Mouse (Mus musculus) myocyte (in vitro differentiated cells): Measurements from ENCODE around the gene Abhd17c. TPM values are rescaled to one million over a fixed set of nuclear protein-coding genes. Genes with fewer than 3 reads are reported as not detected.

Source experiments
- H3K27me3 ChIP-seq: one replicate; pipeline ENCODE4 v1.6.1; 2011; ENCODE audit not compliant: control insufficient read depth, insufficient read depth, insufficient read length
- H3K36me3 ChIP-seq: one replicate; pipeline ENCODE4 v1.6.1; 2011; ENCODE audit not compliant: control insufficient read depth, insufficient read depth
- H3K4me2 ChIP-seq: one replicate; pipeline ENCODE4 v1.6.1; 2011; ENCODE audit warnings: low read depth, control low read depth
- H3K4me3 ChIP-seq: one replicate; pipeline ENCODE4 v1.5.1; 2011; ENCODE audit warnings: mild to moderate bottlenecking, control low read depth, moderate library complexity
- H3K79me2 ChIP-seq: one replicate; pipeline ENCODE4 v1.6.1; 2011; ENCODE audit not compliant: control insufficient read depth, insufficient read depth
- H3ac ChIP-seq: one replicate; pipeline ENCODE4 v1.6.1; 2011; ENCODE audit not compliant: control insufficient read depth, insufficient read length
- CEBPB ChIP-seq: IDR thresholded peaks from 2 replicates; pipeline ENCODE4 v1.6.1; 2011; ENCODE audit warnings: mild to moderate bottlenecking, moderate library complexity; ENCODE audit not compliant: poor library complexity, insufficient read depth, severe bottlenecking
- E2F4 ChIP-seq: IDR thresholded peaks from one replicate; pipeline ENCODE4 v1.6.1; 2011; ENCODE audit warnings: mild to moderate bottlenecking, control low read depth, moderate library complexity; ENCODE audit not compliant: insufficient read depth
- MAX ChIP-seq: IDR thresholded peaks from one replicate; pipeline ENCODE4 v1.6.1; 2011; ENCODE audit warnings: low read depth, mild to moderate bottlenecking, control low read depth
- MYOD1 ChIP-seq, 3 experiments: IDR thresholded peaks; one replicate each; pipeline ENCODE4 v1.6.1; 2011; ENCODE audit warnings: control low read depth in 2 of 3, low read depth in 2 of 3, mild to moderate bottlenecking in 2 of 3, moderate library complexity in 1 of 3; ENCODE audit not compliant: insufficient read length in 2 of 3, control insufficient read depth in 1 of 3
- MYOG ChIP-seq, 3 experiments: IDR thresholded peaks; one replicate each; pipeline ENCODE4 v1.6.1; 2011; ENCODE audit warnings: control low read depth in 2 of 3, low read depth in 2 of 3, mild to moderate bottlenecking in 2 of 3; ENCODE audit not compliant: insufficient read length in 2 of 3, control insufficient read depth in 1 of 3, insufficient read depth in 1 of 3
- POLR2A ChIP-seq: IDR thresholded peaks from one replicate; pipeline ENCODE4 v1.6.1; 2011; ENCODE audit warnings: low read depth, mild to moderate bottlenecking, control low read depth, moderate library complexity; ENCODE audit not compliant: insufficient read length
- POLR2AphosphoS2 ChIP-seq: IDR thresholded peaks from one replicate; pipeline ENCODE4 v1.6.1; 2011; ENCODE audit warnings: low read depth, control low read depth; ENCODE audit not compliant: insufficient read length
- REST ChIP-seq: IDR thresholded peaks from one replicate; pipeline ENCODE4 v1.6.1; 2011; ENCODE audit warnings: mild to moderate bottlenecking, control low read depth, moderate library complexity; ENCODE audit not compliant: insufficient read depth, insufficient read length
- SRF ChIP-seq: IDR thresholded peaks from one replicate; pipeline ENCODE4 v1.6.1; 2011; ENCODE audit warnings: low read depth; ENCODE audit not compliant: control insufficient read depth, insufficient read length
- TCF12 ChIP-seq: IDR thresholded peaks from one replicate; pipeline ENCODE4 v1.6.1; 2011; ENCODE audit warnings: mild to moderate bottlenecking, control low read depth; ENCODE audit not compliant: poor library complexity, insufficient read depth, severe bottlenecking
- TCF3 ChIP-seq: IDR thresholded peaks from one replicate; pipeline ENCODE4 v1.6.1; 2011; ENCODE audit warnings: low read depth, control low read depth; ENCODE audit not compliant: insufficient read length
- USF1 ChIP-seq: IDR thresholded peaks from one replicate; pipeline ENCODE4 v1.6.1; 2011; ENCODE audit warnings: low read depth, mild to moderate bottlenecking, control low read depth, moderate library complexity
- polyA plus RNA-seq: library from polyadenylated mRNA; unstranded; fragments of >200 nt; fragmentation: generic; extraction: Trizol; gene quantifications from one replicate; pipeline ENCODE4 v1.2.1, GENCODE M21; 2012; ENCODE audit warnings: missing spikeins

The Abhd17c gene
- polyA plus RNA-seq, 1 experiment, result 32.4 TPM

DNA sequence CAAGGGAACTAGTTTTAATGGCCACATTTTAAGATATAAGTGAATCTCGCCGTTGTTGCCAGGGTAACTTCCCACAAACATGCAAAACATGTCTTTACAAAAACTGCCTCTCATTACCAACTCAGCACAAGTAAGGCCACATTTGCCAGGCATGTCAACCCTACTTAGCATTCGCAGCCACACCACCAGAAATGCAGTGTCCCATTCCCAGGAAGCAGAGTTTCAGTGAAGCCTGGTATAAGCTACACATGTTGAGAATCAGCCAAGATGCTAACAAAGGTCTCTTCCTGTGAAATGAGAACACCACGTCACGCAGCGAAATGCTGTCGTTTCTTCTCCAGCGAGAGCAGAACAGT lies 38.7 kb downstream of the Abhd17c start:
- Histone ChIP-seq H3K4me2 (no peak overlapping the region), H3K4me3 (no peak overlapping the region), H3K36me3 (peaks cover 18% of the 10 kb centered on the region), H3K27me3 (no peaks in the 10 kb centered on the region), H3K79me2 (peaks cover 62% of the 10 kb centered on the region), H3ac (no peak overlapping the region)
- no peak for TF ChIP-seq SRF
- no peak for TF ChIP-seq MYOD1 (IDR thresholded peaks at IDR 0.05; ENCODE audit: control insufficient read depth in 1 of 3, insufficient read length in 2 of 3, low read depth in 2 of 3)
- TF ChIP-seq USF1, result no peak
- no peak for TF ChIP-seq TCF3
- TF ChIP-seq MYOG (IDR thresholded peaks at IDR 0.05; ENCODE audit: control insufficient read depth in 1 of 3, insufficient read depth in 1 of 3, insufficient read length in 2 of 3, low read depth in 2 of 3), result no peak
- TF ChIP-seq CEBPB, result no peak
- TF ChIP-seq MAX, result no peak
- no peak for TF ChIP-seq POLR2AphosphoS2
- TF ChIP-seq E2F4, result no peak
- no peak for TF ChIP-seq TCF12

DNA sequence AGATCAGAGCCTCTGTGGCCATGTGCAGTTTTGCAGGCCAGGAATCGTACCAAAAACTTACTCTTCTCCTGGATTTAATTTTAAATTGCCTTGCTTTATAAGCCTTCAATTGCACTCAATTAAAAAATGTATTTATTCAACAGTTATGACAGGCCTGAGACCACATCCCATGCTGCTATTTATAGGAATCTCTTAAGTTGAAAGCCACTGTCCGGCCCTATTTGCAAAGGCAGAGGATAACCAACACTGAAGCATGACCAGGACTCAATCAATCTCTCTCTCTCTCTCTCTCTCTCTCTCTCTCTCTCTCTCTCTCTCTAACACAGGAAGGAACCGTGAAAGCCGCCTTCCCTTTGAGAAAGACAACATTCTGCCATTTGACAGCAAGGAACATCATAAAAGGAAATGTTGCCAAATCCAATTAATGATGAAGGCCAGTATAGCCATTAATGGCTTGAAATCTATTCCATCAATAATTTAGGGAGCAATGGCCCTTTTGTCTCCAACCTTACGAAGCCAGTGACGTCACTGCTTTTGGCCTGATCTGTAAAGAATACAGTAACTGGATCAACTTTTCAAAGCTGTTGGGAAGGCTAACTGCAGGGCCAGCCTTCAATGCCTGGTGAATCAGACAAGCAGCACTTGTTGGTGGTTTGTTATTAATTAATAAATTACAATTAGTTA lies 39.2 kb downstream of the Abhd17c start:
- no peak overlapping the region for H3K4me3 ChIP-seq
- peaks cover 18% of the 10 kb centered on the region for H3K36me3 ChIP-seq
- no peak overlapping the region for H3K4me2 ChIP-seq
- H3ac ChIP-seq, result no peak overlapping the region
- no peaks in the 10 kb centered on the region for H3K27me3 ChIP-seq
- TF ChIP-seq SRF, result no peak
- TF ChIP-seq POLR2AphosphoS2, result no peak
- TF ChIP-seq REST, result no peak
- no peak for TF ChIP-seq TCF12
- TF ChIP-seq CEBPB, result no peak
- no peak for TF ChIP-seq TCF3
- TF ChIP-seq E2F4, result no peak
- no peak for TF ChIP-seq MYOD1 (IDR thresholded peaks at IDR 0.05; ENCODE audit: control insufficient read depth in 1 of 3, insufficient read length in 2 of 3, low read depth in 2 of 3)
- H3K79me2 ChIP-seq, result peaks cover 56% of the 10 kb centered on the region

DNA sequence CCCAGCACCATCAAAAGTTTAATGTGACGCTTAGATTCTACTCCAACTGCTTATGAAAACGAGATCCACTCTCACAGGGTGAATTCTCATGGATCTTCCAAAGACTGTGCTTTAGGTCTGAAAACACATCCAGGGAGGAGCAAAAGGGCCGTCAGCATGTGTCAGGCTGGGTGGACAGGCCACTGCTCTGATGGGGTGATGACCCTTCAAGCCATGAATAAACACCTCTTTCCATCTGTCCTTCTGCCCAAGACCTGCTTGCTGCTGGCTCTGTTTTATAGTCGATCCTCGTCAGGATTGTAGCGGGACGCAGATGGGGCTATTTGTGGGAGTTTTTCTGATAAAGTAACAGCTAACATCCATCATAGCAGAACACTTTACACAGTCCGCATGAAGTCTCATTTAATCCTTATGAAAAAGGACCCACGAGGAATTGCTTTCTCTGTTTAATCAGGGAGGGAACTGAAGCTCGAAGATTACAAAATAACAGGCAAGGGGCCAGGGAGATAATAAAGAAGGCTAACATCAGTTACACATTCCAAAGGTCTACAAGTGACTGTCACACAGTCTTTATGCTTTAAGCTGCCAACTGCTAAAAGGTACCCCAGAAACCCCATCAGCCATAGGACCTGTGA lies 39.9 kb downstream of the Abhd17c start:
- Histone ChIP-seq H3K79me2 (peaks cover 50% of the 10 kb centered on the region), H3K27me3 (no peaks in the 10 kb centered on the region), H3K4me2 (no peak overlapping the region), H3ac (no peak overlapping the region), H3K36me3 (peaks cover 18% of the 10 kb centered on the region), H3K4me3 (no peak overlapping the region)
- no peak for TF ChIP-seq REST
- TF ChIP-seq MAX, result no peak
- TF ChIP-seq POLR2AphosphoS2, result no peak
- TF ChIP-seq USF1, result no peak
- no peak for TF ChIP-seq POLR2A
- TF ChIP-seq MYOG (IDR thresholded peaks at IDR 0.05; ENCODE audit: control insufficient read depth in 1 of 3, insufficient read depth in 1 of 3, insufficient read length in 2 of 3, low read depth in 2 of 3), result no peak
- TF ChIP-seq SRF, result no peak
- TF ChIP-seq TCF12, result no peak
- TF ChIP-seq E2F4, result no peak
- TF ChIP-seq CEBPB, result no peak
- TF ChIP-seq MYOD1 (IDR thresholded peaks at IDR 0.05; ENCODE audit: control insufficient read depth in 1 of 3, insufficient read length in 2 of 3, low read depth in 2 of 3), result no peak
- no peak for TF ChIP-seq TCF3

DNA sequence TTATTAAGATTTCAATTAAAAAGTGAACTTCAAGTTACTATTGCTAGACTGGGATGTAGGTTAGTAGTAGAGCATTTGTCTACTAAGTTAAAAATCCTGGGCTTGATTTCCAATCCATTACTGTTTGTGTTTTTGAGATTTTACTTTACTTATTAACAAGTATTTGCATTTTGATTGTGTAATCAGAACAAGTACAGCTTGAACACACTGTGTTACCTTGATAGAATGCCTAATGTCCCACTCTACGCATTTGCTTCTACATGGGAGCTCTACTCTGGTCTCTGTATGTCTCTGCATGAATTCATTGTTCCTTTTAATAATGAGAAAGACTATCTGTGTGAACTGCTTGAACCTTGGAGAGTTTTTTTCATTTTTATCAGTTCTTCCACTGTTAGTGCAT lies 44.8 kb downstream of the Abhd17c start:
- Histone ChIP-seq H3ac (no peak overlapping the region), H3K27me3 (no peaks in the 10 kb centered on the region), H3K4me3 (no peak overlapping the region), H3K36me3 (peaks cover 11% of the 10 kb centered on the region), H3K79me2 (peaks cover 20% of the 10 kb centered on the region), H3K4me2 (no peak overlapping the region)
- TF ChIP-seq MYOG (IDR thresholded peaks at IDR 0.05; ENCODE audit: control insufficient read depth in 1 of 3, insufficient read depth in 1 of 3, insufficient read length in 2 of 3, low read depth in 2 of 3), result no peak
- no peak for TF ChIP-seq USF1
- no peak for TF ChIP-seq TCF12
- TF ChIP-seq TCF3, result no peak
- TF ChIP-seq POLR2AphosphoS2, result no peak
- TF ChIP-seq SRF, result no peak
- TF ChIP-seq E2F4, result no peak
- no peak for TF ChIP-seq REST
- no peak for TF ChIP-seq MAX
- TF ChIP-seq CEBPB, result no peak
